Mouse (Mus musculus): ENCODE data around the gene Mip.
A peak's percentile ranks its signal among the peaks of the same experiment; 100 is the strongest.
"Not testable (repeated sequence)": the region's sequence is repeated elsewhere in the genome, so short reads cannot be mapped to it uniquely, and the experiment has no call there.

Mip gene

DNA sequence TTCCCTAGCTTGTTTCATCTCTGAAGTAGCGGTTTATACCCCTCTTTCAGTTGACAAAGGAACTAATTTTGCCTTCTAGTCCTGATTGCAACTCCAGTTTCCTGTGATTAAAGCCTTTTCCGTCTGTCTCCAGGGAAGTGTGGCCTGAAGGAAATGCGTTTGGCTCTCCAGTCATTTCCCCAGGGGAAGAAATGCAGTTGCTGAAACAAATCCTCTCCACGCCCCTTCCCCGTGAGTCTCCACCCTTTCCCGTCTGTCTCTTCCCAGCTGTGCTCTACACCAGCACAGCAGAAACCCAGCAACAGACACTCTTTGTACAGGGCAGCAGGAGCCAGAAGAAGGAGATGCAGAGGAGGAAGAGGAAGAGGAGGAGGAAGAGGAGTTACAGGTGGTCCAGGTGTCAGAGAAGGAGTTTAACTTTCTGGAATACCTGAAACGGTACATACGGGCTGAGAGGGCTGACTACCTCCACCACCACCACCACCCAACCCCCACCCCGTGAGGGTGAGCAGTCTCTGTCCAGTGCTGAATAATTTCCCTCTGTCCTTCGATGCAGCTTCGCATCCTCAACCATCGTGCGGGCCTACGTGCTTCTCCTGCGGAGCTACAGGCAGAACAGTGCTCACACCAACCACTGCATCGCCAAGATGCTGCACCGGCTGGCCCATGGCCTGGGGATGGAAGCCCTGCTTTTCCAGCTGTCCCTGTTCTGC lies 21.5 kb downstream of the Mip start:
- DNase-seq (ENCODE audit: low spot score in 2 of 2) = peak in 1 of 2 experiments; percentile 47

DNA sequence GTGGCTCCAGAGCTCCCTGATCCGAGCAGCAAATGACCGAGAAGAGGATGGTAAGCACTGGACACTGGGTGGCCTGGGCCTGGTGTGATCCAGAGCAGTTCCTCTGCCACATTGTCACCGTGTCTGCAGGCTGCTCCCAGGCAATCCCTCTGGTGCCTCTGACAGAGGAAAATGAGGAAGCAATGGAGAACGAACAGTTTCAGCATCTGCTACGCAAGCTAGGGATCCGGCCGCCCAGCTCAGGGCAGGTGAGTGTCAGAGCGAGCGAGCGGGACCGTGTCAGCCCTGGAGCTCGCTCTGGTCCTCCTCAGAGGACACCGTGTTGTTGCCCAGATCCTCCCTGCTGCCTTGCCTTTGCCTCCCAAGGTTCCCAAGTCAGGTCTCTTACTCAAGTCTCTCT lies 24.9 kb downstream of the Mip start:
- DNase-seq (ENCODE audit: low spot score in 2 of 2) = no peak

DNA sequence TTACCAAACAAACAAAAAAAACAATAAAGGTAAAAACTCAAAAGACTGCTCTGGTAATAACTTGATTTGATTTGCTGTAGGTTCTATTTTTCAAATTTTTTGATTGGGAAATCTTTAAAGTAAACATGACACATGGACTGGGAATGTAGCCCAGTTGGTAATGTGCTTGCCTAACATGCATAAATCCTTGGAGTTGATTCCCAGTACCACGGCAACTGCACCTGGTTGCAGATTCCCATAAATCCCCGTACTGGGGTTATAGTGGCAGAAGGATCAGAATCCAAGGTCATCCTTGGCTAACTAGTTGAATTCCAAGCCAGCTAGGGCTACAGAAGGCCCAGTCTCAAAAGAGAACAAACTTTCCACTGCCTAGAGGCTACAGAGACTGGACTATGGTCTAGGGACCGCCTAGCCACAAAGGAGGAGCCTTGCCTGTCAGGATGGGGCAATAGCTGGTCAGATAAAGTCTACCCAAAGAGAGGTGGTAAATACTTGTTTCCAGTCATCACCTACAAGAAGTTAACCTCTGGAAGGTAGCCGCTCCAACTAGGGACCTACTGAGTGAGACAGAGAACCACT lies 28.1 kb downstream of the Mip start, which contains the start of gene Apon:
Apon (plus strand) TSS at position 420 of the 579 bp plus-strand sequence.
- DNase-seq (ENCODE audit: low spot score in 2 of 2) = no peak

DNA sequence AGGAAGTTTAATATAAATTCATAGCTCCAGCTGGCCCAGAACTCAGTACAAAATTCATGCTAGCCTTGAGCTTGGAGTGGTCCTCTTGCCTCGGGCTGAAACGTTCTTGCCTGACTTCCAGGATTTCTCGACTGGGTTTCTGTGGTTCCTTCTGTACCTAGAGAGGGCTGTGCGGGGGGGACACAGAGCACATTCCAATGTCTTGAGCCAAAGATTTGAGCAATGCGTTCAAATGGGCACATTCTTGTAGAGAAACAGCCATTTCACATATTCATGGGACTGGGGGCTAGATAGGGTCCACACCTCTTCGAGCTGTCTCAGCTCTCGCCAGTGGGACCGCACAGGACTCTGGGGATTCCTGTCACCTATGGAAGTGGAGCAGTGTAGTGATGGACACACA lies 30.3 kb downstream of the Mip start:
- no peak for DNase-seq (ENCODE audit: low spot score in 2 of 2)

DNA sequence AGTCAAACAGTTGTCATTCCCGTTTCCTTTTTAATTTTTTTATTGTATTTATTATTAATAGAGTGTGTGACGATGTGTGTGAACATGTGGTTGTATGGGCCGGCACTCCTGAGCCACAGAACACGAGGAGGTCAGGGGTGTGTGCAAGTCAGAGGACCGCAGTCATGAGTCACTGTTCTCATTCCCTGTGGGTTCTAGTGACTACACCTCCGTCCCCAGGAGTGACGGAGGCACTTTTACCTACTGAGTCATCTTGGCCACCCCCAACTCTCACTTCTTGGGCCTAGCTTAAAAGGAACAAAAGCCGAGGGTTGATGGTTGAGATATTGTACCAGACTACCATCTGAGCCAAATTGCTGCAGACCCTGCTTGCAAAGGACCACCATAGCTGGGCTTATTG lies 30.7 kb downstream of the Mip start:
- no peak for DNase-seq (ENCODE audit: low spot score in 2 of 2)

DNA sequence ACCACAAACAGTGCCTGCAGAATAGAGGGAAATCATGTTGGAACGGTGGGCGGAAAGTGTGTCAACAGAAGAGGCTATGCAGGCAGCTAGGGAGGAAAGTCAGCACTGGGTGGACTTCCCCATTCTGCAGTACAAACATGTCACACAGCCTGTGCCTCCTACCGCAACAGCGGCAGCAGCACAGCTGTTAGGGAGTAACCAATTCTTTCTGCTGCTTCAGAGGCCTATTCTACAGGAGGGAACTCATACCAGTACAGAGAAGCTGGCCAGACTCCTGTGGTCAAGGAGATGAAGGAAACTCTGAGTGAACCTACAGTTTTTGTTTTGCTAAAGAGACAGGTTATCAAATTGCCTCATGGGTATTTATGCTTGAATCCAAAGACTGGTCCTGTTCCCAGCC lies 33.3 kb downstream of the Mip start:
- DNase-seq (ENCODE audit: low spot score in 2 of 2) = no peak

DNA sequence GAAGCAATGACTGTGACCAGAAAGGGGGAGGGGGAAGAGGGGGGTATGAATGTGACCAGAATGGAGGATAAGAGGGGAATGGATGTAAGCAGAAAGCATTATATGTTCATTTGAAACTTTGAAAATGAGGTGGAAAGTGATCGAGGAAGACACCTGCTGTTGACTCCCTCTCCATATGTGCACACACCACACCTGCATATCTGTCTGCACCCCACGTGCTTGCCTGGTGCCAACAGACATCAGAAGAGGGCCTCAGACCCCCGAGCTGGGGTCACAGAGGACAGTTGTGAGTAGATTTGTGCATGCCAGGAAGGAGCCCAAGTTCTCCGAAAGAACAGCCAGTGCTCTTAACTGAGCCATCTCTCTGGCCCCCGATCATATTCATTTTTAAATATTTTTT lies 34.3 kb downstream of the Mip start:
- no peak for DNase-seq (ENCODE audit: low spot score in 2 of 2)

DNA sequence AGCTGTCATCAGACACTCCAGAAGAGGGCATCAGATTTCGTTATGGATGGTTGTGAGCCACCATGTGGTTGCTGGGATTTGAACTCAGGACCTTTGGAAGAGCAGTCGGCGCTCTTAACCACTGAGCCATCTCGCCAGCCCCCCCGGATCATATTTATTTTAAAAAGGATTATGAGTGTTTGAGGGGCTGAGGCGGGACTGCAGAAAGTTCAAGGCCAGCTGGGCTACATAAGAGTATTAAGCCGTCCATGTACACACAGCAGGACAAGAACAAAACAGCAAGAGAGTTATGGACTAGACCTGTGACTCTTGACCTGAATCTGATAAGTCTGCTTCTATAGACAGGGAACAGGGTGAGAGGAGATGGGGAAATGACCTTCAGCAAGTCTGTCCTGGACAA lies 34.7 kb downstream of the Mip start:
- not testable (repeated sequence) for DNase-seq (ENCODE audit: low spot score in 2 of 2)

DNA sequence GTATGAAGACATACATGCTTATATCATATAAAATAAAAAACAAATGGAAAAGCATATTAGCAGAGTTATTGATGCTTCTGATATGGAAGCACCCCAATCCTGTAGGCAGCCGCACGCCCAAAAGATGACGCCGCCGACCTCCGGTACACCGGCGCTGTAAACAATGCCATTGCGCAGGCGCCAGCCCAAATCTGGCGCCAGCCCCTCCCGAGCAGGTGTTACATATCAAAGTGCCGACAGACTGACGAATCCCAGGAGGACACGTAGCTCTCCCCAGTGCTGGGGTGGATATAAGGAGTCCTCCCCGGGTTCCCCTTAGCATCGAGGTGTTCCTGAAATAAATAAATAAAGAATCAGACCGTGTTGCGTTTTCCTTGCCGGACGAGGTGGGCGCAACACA lies 36.7 kb downstream of the Mip start:
- no peak for DNase-seq (ENCODE audit: low spot score in 2 of 2)

DNA sequence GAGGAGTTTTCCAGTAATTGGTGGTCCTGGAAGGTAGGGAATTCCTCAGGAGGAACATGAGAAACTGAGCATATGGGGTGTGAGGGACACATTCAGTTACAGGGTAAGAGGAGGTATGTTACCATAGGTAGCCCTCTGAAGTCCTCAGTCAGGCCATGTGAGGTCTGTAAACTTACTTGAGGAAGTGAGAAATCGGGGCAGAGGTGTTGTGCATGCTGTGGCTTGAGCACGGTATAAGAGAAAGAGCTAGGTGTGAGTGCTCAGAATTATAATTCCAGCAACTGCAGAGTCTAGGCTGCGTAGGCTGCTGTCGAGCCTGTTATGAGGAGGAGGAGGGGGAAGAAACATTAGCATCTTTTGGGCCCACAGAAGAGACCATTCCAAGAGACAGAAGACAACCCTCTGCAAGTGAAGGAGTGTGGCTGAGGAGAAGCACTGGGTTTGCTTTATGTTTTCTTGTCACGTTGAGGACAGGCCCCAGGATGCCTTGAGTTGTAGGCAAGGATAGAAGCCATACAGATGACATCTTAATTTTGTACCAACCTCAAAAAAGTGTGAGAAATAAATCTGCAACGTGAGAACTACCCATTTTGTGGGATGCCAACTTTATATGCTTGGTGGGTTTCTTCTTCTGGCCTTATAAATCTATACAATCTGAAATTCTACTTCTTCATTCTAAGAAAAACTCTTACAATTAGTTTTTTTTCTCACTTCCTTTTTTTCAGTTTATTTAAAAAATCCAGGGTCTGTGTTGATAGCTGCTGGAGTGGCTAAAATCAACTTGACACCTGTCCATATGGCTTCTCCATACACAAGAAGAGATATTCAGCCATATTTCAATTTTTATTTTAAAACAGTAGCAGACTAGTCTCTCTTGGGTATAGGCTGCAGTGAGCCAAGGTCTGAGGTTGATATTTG lies 38.0 kb downstream of the Mip start:
- DNase-seq (ENCODE audit: low spot score in 2 of 2) = no peak

DNA sequence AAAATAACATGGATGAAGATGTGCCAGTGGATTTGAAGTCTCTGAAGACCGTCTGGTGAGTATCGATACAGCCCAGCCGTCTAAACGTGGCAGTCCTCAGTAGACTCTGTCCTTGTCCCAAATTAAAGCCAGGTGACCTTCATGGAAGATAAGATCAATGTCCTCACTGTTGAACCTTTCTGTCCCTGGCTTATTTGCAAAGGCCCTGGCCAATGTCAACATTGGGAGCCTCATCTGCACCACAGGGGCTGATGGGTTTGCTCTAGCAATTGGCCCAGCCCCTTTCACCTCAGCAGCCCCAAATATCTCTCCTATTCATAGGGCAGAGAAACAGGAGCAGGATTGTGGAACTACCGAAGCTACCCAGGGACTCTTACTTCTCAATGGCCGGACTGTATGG lies 42.7 kb downstream of the Mip start, which contains the start of gene Apof:
Apof (plus strand) TSS at position 301 of the 400 bp plus-strand sequence.
- DNase-seq (ENCODE audit: low spot score in 2 of 2) = no peak

DNA sequence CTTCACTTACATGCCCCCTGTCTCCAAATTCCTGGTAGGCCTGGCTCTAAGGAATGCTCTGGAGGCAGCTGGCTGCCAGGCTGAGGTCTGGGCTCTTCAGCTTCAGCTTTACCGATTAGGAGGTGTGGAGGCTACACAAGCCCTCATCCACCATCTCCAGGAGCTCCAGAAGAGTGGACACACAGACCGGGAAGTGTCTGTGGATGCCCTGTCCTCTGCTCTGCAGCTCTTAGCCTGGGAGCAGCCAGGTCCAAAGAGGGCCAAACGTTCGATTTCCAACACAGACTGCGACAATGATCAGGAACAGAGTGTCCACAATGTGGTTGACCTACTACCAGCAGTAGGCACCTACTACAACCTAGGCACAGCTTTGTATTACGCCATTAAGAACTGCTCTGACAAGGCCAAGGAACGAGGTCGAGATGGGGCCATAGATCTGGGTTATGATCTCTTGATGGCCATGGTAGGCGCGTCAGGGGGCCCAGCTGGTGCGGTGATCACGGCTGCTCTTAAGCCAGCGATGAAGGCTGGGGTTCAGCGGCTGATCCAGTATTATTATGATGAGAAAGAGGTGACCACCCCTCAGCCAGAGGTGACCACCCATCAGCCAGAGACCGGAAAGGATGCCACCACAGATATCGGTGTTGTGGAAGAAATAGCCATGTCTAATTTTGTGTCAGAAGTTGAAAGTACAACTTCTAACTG lies 43.7 kb downstream of the Mip start:
- DNase-seq (ENCODE audit: low spot score in 2 of 2) = no peak

DNA sequence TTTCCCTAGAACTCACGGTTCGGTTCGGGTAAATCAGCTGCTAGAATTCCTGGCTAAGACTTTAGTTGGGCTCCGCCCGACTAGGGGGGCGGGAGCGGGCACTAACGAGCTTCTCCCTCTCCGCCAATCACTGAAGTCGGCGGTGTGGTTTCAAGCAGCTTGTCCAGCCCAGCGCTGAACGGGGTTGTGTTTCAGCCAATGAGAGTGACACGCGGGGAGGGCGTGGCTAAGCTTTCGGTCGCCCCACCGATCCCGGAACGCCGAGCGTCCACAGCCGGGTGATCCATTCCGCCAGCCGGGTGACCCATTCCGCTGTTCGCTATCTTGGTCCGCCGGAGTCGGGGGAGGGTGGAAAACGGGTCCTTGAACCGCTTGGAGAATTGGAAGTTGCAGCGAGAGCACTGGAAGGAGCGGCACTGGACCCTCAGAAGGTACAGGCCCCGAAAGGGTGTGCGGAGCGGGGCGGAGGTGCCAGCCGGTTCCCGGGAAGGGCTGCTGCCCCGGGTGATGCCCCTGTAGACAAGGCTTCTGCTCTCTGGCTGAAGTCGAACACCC lies 44.7 kb downstream of the Mip start, which contains the start of gene Stat2:
Stat2 (plus strand) TSS at position 273 of the 555 bp plus-strand sequence.
- peak; percentile 95 to 98 for DNase-seq (ENCODE audit: low spot score in 2 of 2)

DNA sequence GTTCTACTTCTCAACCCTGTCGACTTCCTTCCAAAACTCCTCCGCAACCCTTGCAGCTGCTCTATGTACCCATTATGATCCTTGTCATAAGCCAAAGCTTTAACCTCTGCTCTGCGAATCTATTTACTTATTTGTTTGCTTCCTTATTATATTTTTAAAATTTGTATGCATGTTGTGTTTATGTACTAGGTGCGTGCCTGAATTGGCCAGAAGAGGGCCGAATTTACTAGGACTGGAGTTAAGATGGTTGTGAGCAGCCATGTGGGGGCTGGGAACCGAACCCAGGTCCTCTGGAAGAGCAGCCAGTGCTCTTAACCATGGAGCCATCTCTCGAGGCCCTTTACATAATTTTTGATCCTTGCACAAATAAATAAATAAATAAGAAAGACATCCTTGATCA lies 45.2 kb downstream of the Mip start:
- no peak for DNase-seq (ENCODE audit: low spot score in 2 of 2)

DNA sequence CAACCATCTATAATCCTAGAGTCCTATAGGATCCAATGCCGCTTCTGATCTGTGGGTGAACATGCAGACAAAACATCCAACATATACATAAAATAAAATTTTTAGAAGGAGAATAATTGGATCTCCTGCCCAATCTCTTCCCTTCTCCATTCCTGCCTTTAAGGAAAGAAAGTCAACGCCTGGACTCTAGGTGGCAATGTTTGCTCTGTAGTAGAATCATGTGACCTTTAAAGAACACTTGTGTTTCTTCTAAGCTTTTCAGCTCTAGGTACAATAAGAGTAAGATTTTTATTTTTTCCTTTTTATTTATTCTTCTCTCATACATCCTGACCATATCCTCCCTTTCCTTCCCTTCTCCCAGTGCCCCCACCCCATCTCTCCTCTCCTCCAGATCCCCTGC lies 46.2 kb downstream of the Mip start:
- no peak for DNase-seq (ENCODE audit: low spot score in 2 of 2)

DNA sequence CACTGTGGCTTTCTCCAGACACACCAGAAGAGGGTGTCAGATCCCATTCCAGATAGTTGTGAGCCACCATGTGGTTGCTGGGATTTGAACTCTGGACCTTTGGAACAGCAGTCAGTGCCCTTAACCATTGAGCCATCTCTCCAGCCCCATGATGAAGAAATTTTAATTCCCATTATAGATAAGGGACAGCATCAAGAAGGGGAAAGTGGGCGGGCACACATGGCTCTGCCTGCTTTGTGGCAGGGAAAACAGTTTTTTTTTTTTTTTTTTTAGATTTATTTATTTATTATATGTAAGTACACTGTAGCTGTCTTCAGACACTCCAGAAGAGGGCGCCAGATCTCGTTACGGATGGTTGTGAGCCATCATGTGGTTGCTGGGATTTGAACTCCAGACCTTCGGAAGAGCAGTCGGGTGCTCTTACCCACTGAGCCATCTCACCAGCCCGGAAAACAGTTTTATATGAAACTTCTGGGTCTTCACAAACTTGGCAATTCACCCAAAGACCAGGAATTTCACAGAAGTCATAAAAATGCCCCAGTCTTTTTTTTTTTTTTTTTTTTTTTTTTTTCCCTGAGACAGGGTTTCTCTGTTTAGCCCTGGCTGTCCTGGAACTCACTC lies 47.3 kb downstream of the Mip start:
- DNase-seq (ENCODE audit: low spot score in 2 of 2) = not testable (repeated sequence)

DNA sequence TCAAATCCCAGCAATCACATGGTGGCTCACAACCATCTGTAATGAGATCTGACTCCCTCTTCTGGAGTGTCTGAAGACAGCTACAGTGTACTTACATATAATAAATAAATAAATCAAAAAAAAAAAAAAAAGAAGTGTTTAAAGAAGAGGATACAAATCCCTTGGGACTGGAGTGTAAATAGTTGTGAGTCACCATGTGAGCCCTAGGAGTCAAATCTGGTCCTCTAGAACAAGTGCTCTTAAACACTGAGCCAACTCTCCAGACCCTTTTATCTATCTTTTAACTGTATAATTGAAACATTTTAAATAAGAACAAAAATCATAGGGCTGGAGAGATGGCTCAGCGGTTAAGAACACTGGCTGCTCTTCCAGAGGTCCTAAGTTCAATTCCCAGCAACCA lies 49.7 kb downstream of the Mip start:
- DNase-seq (ENCODE audit: low spot score in 2 of 2) = not testable (repeated sequence)

DNA sequence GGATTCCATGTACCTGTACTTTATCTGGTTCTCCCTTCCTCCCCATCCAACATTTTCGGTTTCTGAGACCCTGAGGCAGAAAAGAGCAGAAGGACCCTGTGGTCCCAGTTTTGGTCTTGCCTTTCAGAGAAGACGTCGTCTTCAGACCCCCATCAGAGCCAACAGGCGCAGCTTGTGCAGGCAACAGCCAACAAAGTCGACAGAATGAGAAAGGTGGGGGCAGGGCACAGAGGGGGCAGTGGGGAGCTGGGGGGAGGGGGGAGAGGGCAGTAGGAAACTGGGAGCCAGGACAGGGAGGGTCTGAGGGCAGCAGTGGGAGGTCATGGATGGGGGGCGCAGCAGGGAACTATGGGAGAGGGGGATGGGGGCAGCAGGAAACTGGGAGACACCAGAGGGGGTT lies 52.5 kb downstream of the Mip start:
- DNase-seq (ENCODE audit: low spot score in 2 of 2) = no peak

DNA sequence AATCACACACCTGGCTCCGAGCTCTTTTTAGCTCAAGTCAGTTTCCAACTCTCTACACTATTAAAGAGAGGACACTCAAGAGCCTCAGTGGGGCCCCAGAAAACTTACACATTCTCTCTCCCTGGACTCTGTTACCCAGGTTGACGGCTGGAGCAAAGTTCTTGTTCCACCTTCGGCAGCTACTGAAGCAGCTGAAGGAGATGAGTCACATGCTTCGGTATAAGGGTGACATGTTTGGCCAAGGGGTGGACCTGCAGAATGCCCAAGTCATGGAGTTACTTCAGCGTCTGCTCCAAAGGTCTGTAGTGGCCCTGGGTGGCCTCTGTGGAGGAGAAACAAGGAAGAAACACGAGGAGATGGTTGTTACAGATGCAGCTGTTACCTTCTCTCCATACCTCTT lies 55.3 kb downstream of the Mip start:
- no peak for DNase-seq (ENCODE audit: low spot score in 2 of 2)

Measured in urinary bladder, postnatal 36 days (tissue).